Mouse (Mus musculus): ENCODE results near the gene Kif26b. TPM values are rescaled to one million over a fixed set of nuclear protein-coding genes. Genes with fewer than 3 reads are reported as not detected.

Gene Kif26b
- polyA plus RNA-seq, 1 experiment from 2014 or later, result 0.44 TPM

DNA sequence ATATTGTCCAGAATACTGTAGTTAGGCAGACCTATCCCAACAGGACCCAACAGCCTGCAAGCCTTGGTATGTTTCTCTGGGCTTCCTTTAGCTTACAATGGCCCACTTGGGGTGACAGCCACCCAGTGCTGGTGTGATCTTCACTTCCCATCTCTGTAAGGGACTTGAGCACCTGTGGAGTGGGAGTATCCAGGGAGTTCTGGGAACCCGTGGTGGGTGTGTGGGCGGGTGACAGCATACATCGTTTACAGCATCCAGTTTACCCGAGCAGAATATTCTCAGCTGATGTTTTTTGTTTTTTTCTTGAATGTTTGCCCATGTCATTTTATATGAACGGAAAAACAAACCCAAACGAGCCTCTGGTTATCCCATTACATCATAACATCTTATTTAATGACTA, 216.5 kb downstream of the Kif26b start:
- Histone ChIP-seq H3K4me3 (ENCODE audit: low read depth, low read length) (no peak overlapping the region), H3K27ac (ENCODE audit: low read length) (no peak overlapping the region), H3K9me3 (ENCODE audit: low read length) (no peaks in the 10 kb centered on the region), H3K9ac (replicated peaks; ENCODE audit: low read depth) (no peak overlapping the region), H3K4me1 (ENCODE audit: insufficient read depth, low read depth, low read length) (no peaks in the 10 kb centered on the region), H3K27me3 (replicated peaks; ENCODE audit: insufficient read depth, low read length) (no peaks in the 10 kb centered on the region), H3K36me3 (ENCODE audit: insufficient read depth, low read length) (no peaks in the 10 kb centered on the region), H3K4me2 (replicated peaks; ENCODE audit: low read depth, low read length) (no peak overlapping the region)
- DNase-seq (ENCODE audit: low spot score), result no peak
- ATAC-seq, result no peak
- whole genome bisulfite sequencing, result 73% methylated on average over 6 of the region's 6 CpGs
- TF ChIP-seq EP300 (IDR thresholded peaks at IDR 0.05) (no peak), CTCF (IDR thresholded peaks at IDR 0.05) (no peak)

DNA sequence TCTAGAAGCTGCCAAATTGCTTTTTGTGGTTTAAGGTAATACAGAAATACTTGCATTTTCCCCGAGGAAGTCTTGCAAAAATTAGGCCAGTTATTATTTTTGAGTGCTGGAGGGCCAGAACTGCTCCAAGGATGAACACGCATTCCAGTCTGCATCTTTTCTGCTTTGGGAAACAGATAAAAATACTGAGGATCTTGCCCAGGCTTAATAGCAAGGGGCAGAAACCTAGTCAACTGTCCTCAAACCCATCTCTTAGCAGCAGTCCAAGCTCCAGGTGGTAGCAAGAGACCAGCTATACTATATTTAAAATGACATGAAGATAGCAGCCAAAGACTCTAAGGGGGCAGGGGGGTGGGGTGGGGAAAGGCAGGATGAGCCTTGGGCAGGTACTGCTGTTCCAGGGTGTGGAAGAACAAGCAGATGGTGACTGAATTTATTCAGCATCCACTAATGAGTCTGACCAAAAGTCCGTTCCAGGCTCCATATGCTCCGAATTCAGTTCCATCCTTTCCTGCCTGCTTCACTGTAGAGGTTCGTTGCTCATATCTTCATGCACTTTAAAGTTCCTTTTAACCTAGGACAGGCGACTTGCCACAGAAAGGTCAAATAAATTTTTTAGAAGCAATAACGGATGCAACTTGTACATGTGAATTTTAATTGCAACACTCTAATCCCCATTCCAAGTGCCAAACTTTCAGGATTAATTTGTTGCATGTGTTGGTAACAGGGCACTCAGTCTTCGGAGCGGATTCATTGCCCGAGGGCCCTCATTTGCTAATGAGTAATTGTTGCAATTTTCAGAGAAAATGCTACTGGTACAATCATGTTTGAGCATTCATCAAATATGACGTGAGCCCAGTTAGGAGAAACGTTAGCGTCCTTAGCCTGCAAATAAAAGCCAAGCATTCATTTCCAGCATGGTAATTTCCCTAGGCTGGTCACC, 218.6 kb downstream of the Kif26b start:
- no peak overlapping the region for H3K9ac ChIP-seq (replicated peaks; ENCODE audit: low read depth)
- no peaks in the 10 kb centered on the region for H3K9me3 ChIP-seq (ENCODE audit: low read length)
- no peak overlapping the region for H3K4me2 ChIP-seq (replicated peaks; ENCODE audit: low read depth, low read length)
- H3K27ac ChIP-seq (ENCODE audit: low read length), result no peak overlapping the region
- DNase-seq (ENCODE audit: low spot score) (no peak), ATAC-seq (no peak)
- TF ChIP-seq CTCF (IDR thresholded peaks at IDR 0.05) (no peak), EP300 (IDR thresholded peaks at IDR 0.05) (no peak)
- no peaks in the 10 kb centered on the region for H3K4me1 ChIP-seq (ENCODE audit: insufficient read depth, low read depth, low read length)
- H3K4me3 ChIP-seq (ENCODE audit: low read depth, low read length), result no peak overlapping the region
- no peaks in the 10 kb centered on the region for H3K36me3 ChIP-seq (ENCODE audit: insufficient read depth, low read length)
- H3K27me3 ChIP-seq (replicated peaks; ENCODE audit: insufficient read depth, low read length), result no peaks in the 10 kb centered on the region
- WGBS, result 73% methylated on average over 13 of the region's 13 CpGs

DNA sequence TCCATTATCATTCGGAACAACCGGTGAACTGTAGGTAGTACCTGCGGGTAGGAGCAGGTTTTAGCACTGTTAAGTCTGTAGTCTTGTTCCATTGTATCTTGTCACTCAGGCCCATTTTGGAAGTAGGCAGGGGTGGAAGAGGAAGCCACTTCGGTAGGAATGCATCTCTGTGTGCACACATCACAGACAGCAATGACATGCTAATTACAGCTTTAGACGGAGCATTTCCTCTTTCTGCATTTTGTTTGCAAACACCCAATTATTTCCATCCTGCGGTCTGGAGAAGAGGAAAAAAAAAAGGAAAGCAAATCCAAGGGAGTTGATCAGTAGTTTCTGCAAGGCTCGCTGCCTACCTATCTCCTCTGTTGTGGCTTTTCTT, 219.3 kb downstream of the Kif26b start:
- DNase-seq (ENCODE audit: low spot score) (peak; percentile 9), ATAC-seq (no peak)
- Histone ChIP-seq H3K36me3 (ENCODE audit: insufficient read depth, low read length) (no peaks in the 10 kb centered on the region), H3K4me3 (ENCODE audit: low read depth, low read length) (no peak overlapping the region), H3K9me3 (ENCODE audit: low read length) (no peaks in the 10 kb centered on the region), H3K9ac (replicated peaks; ENCODE audit: low read depth) (no peak overlapping the region), H3K4me2 (replicated peaks; ENCODE audit: low read depth, low read length) (no peak overlapping the region), H3K4me1 (ENCODE audit: insufficient read depth, low read depth, low read length) (no peaks in the 10 kb centered on the region), H3K27me3 (replicated peaks; ENCODE audit: insufficient read depth, low read length) (no peaks in the 10 kb centered on the region), H3K27ac (ENCODE audit: low read length) (no peak overlapping the region)
- 64% methylated on average over 7 of the region's 7 CpGs for WGBS
- TF ChIP-seq EP300 (IDR thresholded peaks at IDR 0.05), result no peak
- no peak for TF ChIP-seq CTCF (IDR thresholded peaks at IDR 0.05)

DNA sequence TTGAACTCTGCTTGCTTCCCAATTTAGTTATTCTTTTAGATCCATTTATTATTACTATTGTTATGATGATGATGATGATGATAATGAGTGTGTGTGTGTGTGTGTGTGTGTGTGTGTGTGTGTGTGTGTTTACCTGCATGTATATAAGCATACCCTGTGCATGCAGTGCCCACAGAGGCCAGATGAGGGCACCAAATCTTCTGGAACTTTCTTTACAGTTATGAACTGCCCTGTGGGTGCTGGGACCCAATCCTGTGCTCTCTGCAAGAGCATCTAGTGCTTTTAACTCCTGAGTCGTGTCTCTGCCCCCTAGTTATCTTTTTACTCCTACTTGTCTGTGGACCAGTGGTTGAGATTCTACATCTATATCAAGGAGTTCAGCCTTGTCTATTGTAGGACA, 219.7 kb downstream of the Kif26b start:
- TF ChIP-seq EP300 (IDR thresholded peaks at IDR 0.05), result no peak
- TF ChIP-seq CTCF (IDR thresholded peaks at IDR 0.05), result peak; percentile 25
- Histone ChIP-seq H3K36me3 (ENCODE audit: insufficient read depth, low read length) (no peaks in the 10 kb centered on the region), H3K27me3 (replicated peaks; ENCODE audit: insufficient read depth, low read length) (no peaks in the 10 kb centered on the region), H3K4me1 (ENCODE audit: insufficient read depth, low read depth, low read length) (no peaks in the 10 kb centered on the region), H3K4me3 (ENCODE audit: low read depth, low read length) (no peak overlapping the region), H3K4me2 (replicated peaks; ENCODE audit: low read depth, low read length) (no peak overlapping the region), H3K9ac (replicated peaks; ENCODE audit: low read depth) (no peak overlapping the region), H3K27ac (ENCODE audit: low read length) (no peak overlapping the region), H3K9me3 (ENCODE audit: low read length) (no peaks in the 10 kb centered on the region)
- ATAC-seq (no peak), DNase-seq (ENCODE audit: low spot score) (no peak)
- WGBS, result 85% methylated on average over 1 of the region's 1 CpGs

DNA sequence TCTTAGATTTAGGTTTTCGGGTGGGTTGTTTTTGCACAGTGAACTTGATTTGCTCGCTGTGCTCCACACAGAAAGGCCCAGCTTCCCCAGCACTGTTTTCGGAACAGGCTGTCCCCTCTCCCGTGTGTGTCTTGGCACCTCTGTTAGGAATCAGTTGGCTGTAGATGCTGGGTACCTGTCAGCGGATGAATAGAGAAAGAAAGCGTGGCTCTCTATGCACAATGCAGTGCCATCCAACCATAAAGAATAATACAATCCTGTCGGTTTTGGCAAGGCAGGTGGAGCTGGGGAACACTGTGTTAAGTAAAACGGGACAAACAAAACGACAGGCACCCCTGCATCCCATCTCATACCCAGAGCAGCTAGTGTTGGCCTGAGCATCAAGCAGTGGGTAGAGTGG, 220.9 kb downstream of the Kif26b start:
- DNase-seq (ENCODE audit: low spot score) (no peak), ATAC-seq (no peak)
- Histone ChIP-seq H3K4me3 (ENCODE audit: low read depth, low read length) (no peak overlapping the region), H3K9ac (replicated peaks; ENCODE audit: low read depth) (no peak overlapping the region), H3K9me3 (ENCODE audit: low read length) (no peaks in the 10 kb centered on the region), H3K27me3 (replicated peaks; ENCODE audit: insufficient read depth, low read length) (no peaks in the 10 kb centered on the region), H3K36me3 (ENCODE audit: insufficient read depth, low read length) (no peaks in the 10 kb centered on the region), H3K4me1 (ENCODE audit: insufficient read depth, low read depth, low read length) (no peaks in the 10 kb centered on the region), H3K4me2 (replicated peaks; ENCODE audit: low read depth, low read length) (no peak overlapping the region), H3K27ac (ENCODE audit: low read length) (no peak overlapping the region)
- 90% methylated on average over 9 of the region's 9 CpGs for WGBS
- TF ChIP-seq CTCF (IDR thresholded peaks at IDR 0.05), result no peak
- no peak for TF ChIP-seq EP300 (IDR thresholded peaks at IDR 0.05)

DNA sequence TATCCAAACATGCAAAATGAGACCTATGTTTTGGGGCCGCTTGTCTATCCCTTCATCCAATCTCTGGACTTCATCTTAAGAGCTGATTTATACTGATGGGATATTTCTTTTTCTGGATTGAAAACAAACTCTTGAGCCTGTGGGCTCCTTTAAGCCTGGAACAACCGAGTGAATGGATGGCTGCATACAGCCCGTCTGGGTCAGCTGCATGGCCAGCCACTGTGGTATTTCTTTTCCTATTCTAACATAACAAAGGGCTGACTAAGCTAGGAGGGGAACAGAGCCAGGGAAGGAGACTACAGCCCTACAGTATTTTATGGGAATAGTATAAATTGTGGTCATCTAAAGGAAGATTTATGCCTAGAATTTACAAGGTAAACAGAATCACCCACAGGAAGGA, 229.5 kb downstream of the Kif26b start:
- Histone ChIP-seq H3K36me3 (ENCODE audit: insufficient read depth, low read length) (no peaks in the 10 kb centered on the region), H3K4me2 (replicated peaks; ENCODE audit: low read depth, low read length) (no peak overlapping the region), H3K27ac (ENCODE audit: low read length) (no peak overlapping the region), H3K9me3 (ENCODE audit: low read length) (no peaks in the 10 kb centered on the region), H3K9ac (replicated peaks; ENCODE audit: low read depth) (no peak overlapping the region), H3K4me3 (ENCODE audit: low read depth, low read length) (no peak overlapping the region), H3K27me3 (replicated peaks; ENCODE audit: insufficient read depth, low read length) (no peaks in the 10 kb centered on the region), H3K4me1 (ENCODE audit: insufficient read depth, low read depth, low read length) (no peaks in the 10 kb centered on the region)
- 60% methylated on average over 3 of the region's 3 CpGs for WGBS
- DNase-seq (ENCODE audit: low spot score), result no peak
- TF ChIP-seq EP300 (IDR thresholded peaks at IDR 0.05) (no peak), CTCF (IDR thresholded peaks at IDR 0.05) (no peak)
- no peak for ATAC-seq
